Mouse (Mus musculus) spleen, adult 2 months (tissue): ENCODE measurements around the gene Hipk1. TPM values are rescaled to one million over a fixed set of nuclear protein-coding genes. Genes with fewer than 3 reads are reported as not detected.
"Not testable (repeated sequence)": the region's sequence is repeated elsewhere in the genome, so short reads cannot be mapped to it uniquely, and the experiment has no call there.

Source experiments
- DNase-seq, 2 experiments: peaks; one replicate each; pipeline versions ENCODE4 v3.0.0 to v3.0.0-alpha.2; 2012 to 2021; ENCODE audit warnings: low spot score in 2 of 2, low read depth in 1 of 2
- H3K27ac ChIP-seq: fragments of 200-500 bp; 2 replicates; pipeline ENCODE4 v1.5.1; 2012; ENCODE audit warnings: low read length, inconsistent platforms; ENCODE audit not compliant: insufficient read depth
- H3K27me3 ChIP-seq: fragments of 200-500 bp; 2 replicates; pipeline ENCODE4 v1.6.1; 2012; ENCODE audit warnings: mild to moderate bottlenecking, moderate library complexity, low read length, inconsistent platforms; ENCODE audit not compliant: control insufficient read depth, insufficient read depth
- H3K36me3 ChIP-seq: fragments of 200-500 bp; 2 replicates; pipeline ENCODE4 v1.6.1; 2012; ENCODE audit warnings: mild to moderate bottlenecking, low read length, inconsistent platforms; ENCODE audit not compliant: control insufficient read depth, insufficient read depth
- H3K4me1 ChIP-seq: fragments of 200-500 bp; 2 replicates; pipeline ENCODE4 v1.6.1; 2011; ENCODE audit warnings: inconsistent platforms; ENCODE audit not compliant: control insufficient read depth, insufficient read depth, insufficient read length
- H3K4me3 ChIP-seq: fragments of 200-500 bp; 2 replicates; pipeline ENCODE4 v1.5.1; 2011; ENCODE audit warnings: mild to moderate bottlenecking, inconsistent platforms; ENCODE audit not compliant: insufficient read depth, insufficient read length; ENCODE audit errors: extremely low read depth
- CTCF ChIP-seq: fragments of 200-500 bp; IDR thresholded peaks from 2 replicates; pipeline ENCODE4 v1.5.1; 2011; ENCODE audit warnings: mild to moderate bottlenecking, inconsistent platforms; ENCODE audit not compliant: insufficient read depth, insufficient read length, insufficient replicate concordance; ENCODE audit errors: extremely low read depth
- POLR2A ChIP-seq: fragments of 200-500 bp; IDR thresholded peaks from 2 replicates; pipeline ENCODE4 v1.6.1; 2011; ENCODE audit warnings: low read depth, low read length, inconsistent platforms
- WGBS: fragments of 180-500 bp; shearing (Covaris S2); methylation state at CpG from one replicate; pipeline ENCODE4 v1.1.7; 2018; 5-methylcytosine and 5-hydroxymethylcytosine counted together
- polyA plus RNA-seq: library from polyadenylated mRNA; depleted of rRNA; stranded (reverse); fragments of >200 nt; gene quantifications from 2 replicates; pipeline ENCODE4 v1.2.3, GENCODE M21; 2012

The Hipk1 gene
- polyA plus RNA-seq, 1 experiment, result 72.4 TPM

- Histone ChIP-seq H3K27me3 (no peaks in the 10 kb centered on the region), H3K4me3 (peak within 1 kb of the TSS; percentile 77), H3K4me1 (peaks cover 3% of the 10 kb centered on the region; the same call in 1 of the 2 replicates), H3K27ac (peak within 1 kb of the TSS; percentile 92), H3K36me3 (peaks cover 8% of the 10 kb centered on the region)
- WGBS, result under 1% methylated on average over 64 of the region's 70 CpGs
- TF ChIP-seq POLR2A (peak; percentile 73), CTCF (no peak)
- DNase-seq, result peak; percentile 82 to 89
These were observed 17.8 kb upstream of the Hipk1 start, which contains the start of the genes Dclre1b, Ap4b1 and Gm43064 for GRCm38 (mm10) chr3:103808891-103809798. Dclre1b (minus strand) TSS chr3:103809444. Ap4b1 (plus strand) TSS chr3:103809520. Gm43064 (plus strand) TSS chr3:103809573.

- H3K27ac ChIP-seq, result no peak overlapping the region
- TF ChIP-seq POLR2A, result no peak
- no peak for TF ChIP-seq CTCF
- H3K27me3 ChIP-seq, result no peaks in the 10 kb centered on the region
- H3K36me3 ChIP-seq, result peaks cover 17% of the 10 kb centered on the region
- H3K4me3 ChIP-seq, result no peak overlapping the region
- WGBS, result 96% methylated on average over 1 of the region's 1 CpGs
- no peak for DNase-seq
- peaks cover 25% of the 10 kb centered on the region; the same call in 1 of the 2 replicates for H3K4me1 ChIP-seq
These were observed 14.3 kb upstream of the Hipk1 start for GRCm38 (mm10) chr3:103805671-103806070.

GRCm38 (mm10) chr3:103802861-103803260 lies 11.5 kb upstream of the Hipk1 start:
- no peak for DNase-seq
- WGBS, result 26% methylated on average over 8 of the region's 8 CpGs
- Histone ChIP-seq H3K4me1 (peaks cover 23% of the 10 kb centered on the region; the same call in 1 of the 2 replicates), H3K36me3 (peaks cover 17% of the 10 kb centered on the region), H3K4me3 (no peak overlapping the region), H3K27me3 (no peaks in the 10 kb centered on the region), H3K27ac (peak overlapping the region; percentile 79)
- no peak for TF ChIP-seq POLR2A
- TF ChIP-seq CTCF, result no peak

GRCm38 (mm10) chr3:103801631-103802531 lies 10.5 kb upstream of the Hipk1 start:
- under 1% methylated on average over 10 of the region's 10 CpGs for WGBS
- peaks cover 16% of the 10 kb centered on the region for H3K36me3 ChIP-seq

GRCm38 (mm10) chr3:103799507-103799906 lies 8.1 kb upstream of the Hipk1 start:
- no peak for TF ChIP-seq CTCF
- TF ChIP-seq POLR2A, result no peak

More at GRCm38 (mm10) chr3:103801631-103802531, 10.5 kb upstream of the Hipk1 start:
- Histone ChIP-seq H3K27ac (peak overlapping the region; percentile 92), H3K27me3 (no peaks in the 10 kb centered on the region), H3K4me3 (no peak overlapping the region; the same call in 1 of the 2 replicates), H3K4me1 (peaks cover 22% of the 10 kb centered on the region; the same call in 1 of the 2 replicates)
- DNase-seq, result peak in 1 of 2 experiments; percentile 42
- TF ChIP-seq CTCF, result no peak
- TF ChIP-seq POLR2A, result no peak

GRCm38 (mm10) chr3:103796389-103796788 lies 5.0 kb upstream of the Hipk1 start:
- H3K27ac ChIP-seq, result no peak overlapping the region
- H3K36me3 ChIP-seq, result no peaks in the 10 kb centered on the region
- H3K4me3 ChIP-seq, result no peak overlapping the region
- no peak for DNase-seq
- H3K27me3 ChIP-seq, result no peaks in the 10 kb centered on the region
- TF ChIP-seq POLR2A (no peak), CTCF (no peak)
- H3K4me1 ChIP-seq, result peaks cover 4% of the 10 kb centered on the region; the same call in 1 of the 2 replicates
- 75% methylated on average over 2 of the region's 2 CpGs for WGBS

More at GRCm38 (mm10) chr3:103799507-103799906, 8.1 kb upstream of the Hipk1 start:
- Histone ChIP-seq H3K4me3 (no peak overlapping the region), H3K4me1 (peaks cover 22% of the 10 kb centered on the region; the same call in 1 of the 2 replicates), H3K36me3 (peaks cover 12% of the 10 kb centered on the region), H3K27ac (no peak overlapping the region), H3K27me3 (no peaks in the 10 kb centered on the region)
- 76% methylated on average over 2 of the region's 2 CpGs for WGBS
- DNase-seq, result no peak

GRCm38 (mm10) chr3:103792566-103792965 lies 1.2 kb upstream of the Hipk1 start:
- Histone ChIP-seq H3K27ac (no peak overlapping the region), H3K4me1 (peaks cover 9% of the 10 kb centered on the region), H3K4me3 (no peak overlapping the region), H3K36me3 (no peaks in the 10 kb centered on the region), H3K27me3 (no peaks in the 10 kb centered on the region)
- TF ChIP-seq CTCF (no peak), POLR2A (no peak)
- 81% methylated on average over 1 of the region's 1 CpGs for WGBS
- no peak for DNase-seq

GRCm38 (mm10) chr3:103792111-103792406 lies 696 bp upstream of the Hipk1 start:
- not testable (repeated sequence) for H3K4me3 ChIP-seq, H3K27me3 ChIP-seq, H3K36me3 ChIP-seq, H3K27ac ChIP-seq, DNase-seq
- peaks cover 12% of the 10 kb centered on the region for H3K4me1 ChIP-seq
- WGBS, result 84% methylated on average over 5 of the region's 5 CpGs
